Mouse (Mus musculus) liver, embryonic 14.5 days (tissue): ENCODE measurements around the gene Pdxdc1.

Source experiments
- CTCF ChIP-seq: IDR thresholded peaks from 2 replicates; pipeline ENCODE4 v1.5.1; 2016; ENCODE audit warnings: antibody characterized with exemption, low read depth, control low read depth
- EP300 ChIP-seq: IDR thresholded peaks from 2 replicates; pipeline ENCODE4 v1.6.1; 2016; ENCODE audit warnings: antibody characterized with exemption, low read depth

DNA sequence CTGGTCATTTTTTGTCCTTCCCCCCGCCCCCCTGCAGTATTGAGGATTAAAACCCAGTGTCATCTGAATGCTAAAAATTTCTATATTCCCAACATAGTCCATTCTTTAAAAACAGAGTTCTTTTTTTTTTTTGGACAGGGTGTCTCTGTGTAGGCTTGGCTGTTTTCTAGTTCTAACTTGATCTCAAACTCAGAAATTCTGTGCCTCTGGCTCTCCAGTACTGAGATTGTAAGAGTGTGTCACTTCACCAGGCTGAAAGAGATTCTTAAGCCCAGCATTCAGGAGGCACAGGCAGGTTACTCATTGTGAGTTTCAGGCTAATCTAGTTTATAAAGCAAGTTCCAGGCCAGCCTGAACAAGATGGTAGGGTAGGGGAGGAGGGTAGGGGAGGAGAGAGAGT is 56.3 kb downstream of the Pdxdc1 start:
- TF ChIP-seq CTCF: no peak
- TF ChIP-seq EP300: no peak
